Mouse (Mus musculus) CH12.LX (cell line): ENCODE measurements at regions not wholly inside any gene's neighbourhood (a gene's known extent, or its start where the extent isn't known, plus 50 kb on each side); places are given as distances from the start of the nearest gene placed in this dataset.

Source experiments
- DNase-seq: peaks from one replicate; pipeline ENCODE4 v3.0.0-alpha.2; 2013; ENCODE audit errors: extremely low read depth
- H3K27ac ChIP-seq: 2 replicates; pipeline ENCODE4 v1.5.1; 2012; ENCODE audit warnings: low read depth, mild to moderate bottlenecking, control low read depth, moderate library complexity; ENCODE audit not compliant: insufficient read depth
- H3K27me3 ChIP-seq: replicated peaks from 2 replicates; pipeline ENCODE3; 2012; ENCODE audit warnings: inconsistent platforms
- H3K36me3 ChIP-seq, 2 experiments: replicated peaks in 1 of 2; 2 replicates each; pipeline versions ENCODE3 to v1.6.1; 2012; ENCODE audit warnings: inconsistent platforms in 1 of 2, low read length in 1 of 2, mild to moderate bottlenecking in 1 of 2, mixed read lengths in 1 of 2, moderate library complexity in 1 of 2; ENCODE audit not compliant: control insufficient read depth in 1 of 2, insufficient read depth in 1 of 2
- H3K4me1 ChIP-seq, 2 experiments: 2 replicates each; pipeline ENCODE4 v1.6.1; 2012; ENCODE audit warnings: inconsistent platforms in 1 of 2, moderate library complexity in 1 of 2; ENCODE audit not compliant: insufficient read depth in 2 of 2, control insufficient read depth in 1 of 2
- H3K4me2 ChIP-seq: 2 replicates; pipeline ENCODE4 v1.6.1; 2012; ENCODE audit warnings: low read depth, mild to moderate bottlenecking, control low read depth; ENCODE audit not compliant: poor library complexity, insufficient read depth, severe bottlenecking
- H3K4me3 ChIP-seq, 3 experiments: fragments of 150-350 bp in 1 of 3; sonication (generic) in 1 of 3; replicated peaks in 1 of 3; 2 replicates each; pipeline versions ENCODE3 to v1.5.1; 2011 to 2012; ENCODE audit warnings: low read depth in 2 of 3, low read length in 2 of 3, mild to moderate bottlenecking in 2 of 3, moderate library complexity in 2 of 3, control low read depth in 1 of 3, improper control_type of control experiment in 1 of 3, inconsistent platforms in 1 of 3, mixed read lengths in 1 of 3; ENCODE audit not compliant: poor library complexity in 1 of 3
- H3K79me2 ChIP-seq: replicated peaks from 2 replicates; pipeline ENCODE4 v1.6.1; 2012; ENCODE audit warnings: mild to moderate bottlenecking, moderate library complexity; ENCODE audit not compliant: control insufficient read depth, poor library complexity, insufficient read depth, severe bottlenecking; ENCODE audit errors: extremely low read depth
- H3K9ac ChIP-seq: 2 replicates; pipeline ENCODE4 v1.6.1; 2012; ENCODE audit warnings: low read depth, mild to moderate bottlenecking, control low read depth, moderate library complexity; ENCODE audit not compliant: insufficient read depth
- H3K9me3 ChIP-seq: replicated peaks from 2 replicates; pipeline ENCODE3; 2012; ENCODE audit warnings: low read length, inconsistent platforms, mixed read lengths
- BHLHE40 ChIP-seq: IDR thresholded peaks from 2 replicates; pipeline ENCODE4 v1.6.1; 2011; ENCODE audit warnings: mild to moderate bottlenecking, low read depth, low read length, improper control_type of control experiment
- CHD1 ChIP-seq: IDR thresholded peaks from 2 replicates; pipeline ENCODE4 v1.6.1; 2012; ENCODE audit warnings: low read depth, low read length, improper control_type of control experiment, inconsistent platforms
- GABPA ChIP-seq: IDR thresholded peaks from 2 replicates; pipeline ENCODE4 v1.6.1; 2012; ENCODE audit warnings: low read depth, low read length, improper control_type of control experiment, inconsistent platforms; ENCODE audit not compliant: insufficient replicate concordance
- HCFC1 ChIP-seq: IDR thresholded peaks from 2 replicates; pipeline ENCODE4 v1.6.1; 2012; ENCODE audit warnings: low read depth, mild to moderate bottlenecking, inconsistent platforms, low read length, improper control_type of control experiment
- MAFK ChIP-seq: IDR thresholded peaks from 2 replicates; pipeline ENCODE4 v1.6.1; 2011; ENCODE audit warnings: low read length, improper control_type of control experiment; ENCODE audit not compliant: insufficient replicate concordance
- MAZ ChIP-seq: IDR thresholded peaks from 2 replicates; pipeline ENCODE4 v1.6.1; 2012; ENCODE audit warnings: low read depth, mild to moderate bottlenecking, inconsistent platforms, low read length, improper control_type of control experiment, moderate library complexity
- NELFE ChIP-seq: IDR thresholded peaks from 2 replicates; pipeline ENCODE4 v1.6.1; 2011; ENCODE audit warnings: low read depth, low read length, improper control_type of control experiment
- NRF1 ChIP-seq: IDR thresholded peaks from 2 replicates; pipeline ENCODE4 v1.6.1; 2014; ENCODE audit warnings: low read depth, mild to moderate bottlenecking, inconsistent platforms, low read length, improper control_type of control experiment, moderate library complexity
- POLR2A ChIP-seq: IDR thresholded peaks from 2 replicates; pipeline ENCODE4 v1.6.1; 2011; ENCODE audit warnings: low read depth, mild to moderate bottlenecking, improper control_type of control experiment, low read length
- RCOR1 ChIP-seq: conservative IDR thresholded peaks from 2 replicates; pipeline ENCODE4 v1.6.1; 2012; ENCODE audit warnings: low read depth, mild to moderate bottlenecking, inconsistent platforms, low read length, improper control_type of control experiment
- TBP ChIP-seq: conservative IDR thresholded peaks from 2 replicates; pipeline ENCODE4 v1.6.1; 2011; ENCODE audit warnings: low read depth, low read length, improper control_type of control experiment
- TCF12 ChIP-seq: IDR thresholded peaks from 2 replicates; pipeline ENCODE4 v1.6.1; 2014; ENCODE audit warnings: low read depth, mild to moderate bottlenecking, inconsistent platforms, low read length, improper control_type of control experiment
- USF2 ChIP-seq: conservative IDR thresholded peaks from 2 replicates; pipeline ENCODE4 v1.6.1; 2011; ENCODE audit warnings: low read depth, low read length, improper control_type of control experiment
- ZC3H11A ChIP-seq: IDR thresholded peaks from 2 replicates; pipeline ENCODE4 v1.6.1; 2012; ENCODE audit warnings: low read depth, mild to moderate bottlenecking, inconsistent platforms, low read length, improper control_type of control experiment
- ZKSCAN1 ChIP-seq: IDR thresholded peaks from 2 replicates; pipeline ENCODE4 v1.6.1; 2012; ENCODE audit warnings: low read depth, inconsistent platforms, low read length, improper control_type of control experiment, borderline replicate concordance
- ZNF384 ChIP-seq: IDR thresholded peaks from 2 replicates; pipeline ENCODE4 v1.6.1; 2012; ENCODE audit warnings: low read depth, low read length, improper control_type of control experiment, inconsistent platforms
- dilution Hi-C: fragments of 300-500 bp; cut with MboI; formaldehyde crosslinking; loops from 2 replicates; pipeline ENCODE4 v1.14.3; 2020; ENCODE audit warnings: low sequenced_read_pairs; ENCODE audit not compliant: extremely low pct_unique_long_range_greater_than_20kb, extremely low pct_ligation_motif_present
- in situ Hi-C: fragments of 300-500 bp; cut with MboI; formaldehyde crosslinking; loops from 3 replicates; pipeline ENCODE4 v1.14.3; 2019; ENCODE audit warnings: low sequenced_read_pairs, low pct_ligation_motif_present, low pct_unique_long_range_greater_than_20kb, mixed read lengths

DNA sequence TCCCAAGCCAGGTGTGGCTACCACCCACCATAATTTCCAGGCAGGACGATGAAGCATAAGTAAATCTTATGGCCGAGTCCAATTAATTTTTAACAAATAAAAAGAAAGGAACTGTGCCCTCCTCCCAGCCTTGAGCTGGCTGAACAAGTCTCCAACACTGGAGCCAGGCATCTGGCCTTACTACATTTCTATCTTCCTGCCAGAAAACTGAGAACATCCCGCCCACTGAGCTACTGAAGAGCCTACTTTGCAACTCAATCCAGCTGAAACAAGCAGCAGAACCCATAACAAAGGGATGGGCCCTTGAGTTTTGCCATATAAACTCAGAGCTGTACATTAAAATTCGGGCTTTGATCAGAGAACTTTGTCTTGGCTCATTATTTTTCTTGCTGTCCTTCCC lies 115.2 kb upstream of the Arhgap18 start:
- H3K9me3 ChIP-seq, result no peaks in the 10 kb centered on the region
- DNase-seq, result no peak
- H3K27ac ChIP-seq, result no peak overlapping the region
- no peaks in the 10 kb centered on the region for H3K36me3 ChIP-seq
- H3K4me3 ChIP-seq, result no peak overlapping the region
- dilution Hi-C loops (no loop called here), in situ Hi-C loops (no loop called here)
- H3K27me3 ChIP-seq, result no peaks in the 10 kb centered on the region
- H3K4me2 ChIP-seq, result no peak overlapping the region
- no peak overlapping the region for H3K9ac ChIP-seq
- no peaks in the 10 kb centered on the region for H3K79me2 ChIP-seq
- H3K4me1 ChIP-seq, result no peaks in the 10 kb centered on the region
- TF ChIP-seq HCFC1 (no peak), NELFE (no peak), BHLHE40 (no peak), NRF1 (no peak), TBP (no peak), USF2 (no peak), POLR2A (no peak), ZC3H11A (no peak), ZNF384 (no peak), TCF12 (no peak)

DNA sequence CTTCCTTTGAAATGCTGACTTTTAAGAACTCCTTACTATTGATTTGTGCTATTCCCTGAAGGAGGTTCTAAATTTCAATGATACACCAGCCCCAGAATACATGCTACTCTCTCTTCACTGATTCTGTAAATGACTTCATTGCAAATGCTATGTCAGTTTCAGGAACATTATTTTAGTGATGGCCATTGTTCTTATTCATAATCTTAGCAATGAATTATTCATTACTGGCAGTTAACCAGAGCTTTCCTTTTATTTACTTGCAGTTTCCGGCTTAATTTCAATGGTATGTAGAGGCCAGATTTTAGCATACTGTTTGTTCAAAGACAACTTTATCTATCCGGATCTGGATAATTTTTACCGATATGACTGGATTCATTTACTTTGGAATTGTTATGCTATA lies 114.1 kb upstream of the Arhgap18 start:
- H3K36me3 ChIP-seq, result no peaks in the 10 kb centered on the region
- in situ Hi-C loops, result no loop called here
- no peak overlapping the region for H3K27ac ChIP-seq
- H3K27me3 ChIP-seq, result no peaks in the 10 kb centered on the region
- H3K79me2 ChIP-seq, result no peaks in the 10 kb centered on the region
- H3K9me3 ChIP-seq, result no peaks in the 10 kb centered on the region
- TF ChIP-seq NRF1 (no peak), RCOR1 (no peak), ZKSCAN1 (no peak), HCFC1 (no peak), USF2 (no peak), CHD1 (no peak), GABPA (no peak), MAZ (no peak), MAFK (no peak)
- H3K4me1 ChIP-seq, result no peaks in the 10 kb centered on the region
- dilution Hi-C loops, result no loop called here
- DNase-seq, result no peak
- no peak overlapping the region for H3K9ac ChIP-seq
- no peak overlapping the region for H3K4me2 ChIP-seq
- no peak overlapping the region for H3K4me3 ChIP-seq
